Mouse (Mus musculus) retina, postnatal 1 day (tissue): ENCODE measurements at regions not wholly inside any gene's neighbourhood (a gene's known extent, or its start where the extent isn't known, plus 50 kb on each side); places are given as distances from the start of the nearest gene placed in this dataset.
"Not testable (repeated sequence)": the region's sequence is repeated elsewhere in the genome, so short reads cannot be mapped to it uniquely, and the experiment has no call there.

Experiments
- DNase-seq: peaks from one replicate; pipeline ENCODE4 v3.0.0-alpha.2; 2012

DNA sequence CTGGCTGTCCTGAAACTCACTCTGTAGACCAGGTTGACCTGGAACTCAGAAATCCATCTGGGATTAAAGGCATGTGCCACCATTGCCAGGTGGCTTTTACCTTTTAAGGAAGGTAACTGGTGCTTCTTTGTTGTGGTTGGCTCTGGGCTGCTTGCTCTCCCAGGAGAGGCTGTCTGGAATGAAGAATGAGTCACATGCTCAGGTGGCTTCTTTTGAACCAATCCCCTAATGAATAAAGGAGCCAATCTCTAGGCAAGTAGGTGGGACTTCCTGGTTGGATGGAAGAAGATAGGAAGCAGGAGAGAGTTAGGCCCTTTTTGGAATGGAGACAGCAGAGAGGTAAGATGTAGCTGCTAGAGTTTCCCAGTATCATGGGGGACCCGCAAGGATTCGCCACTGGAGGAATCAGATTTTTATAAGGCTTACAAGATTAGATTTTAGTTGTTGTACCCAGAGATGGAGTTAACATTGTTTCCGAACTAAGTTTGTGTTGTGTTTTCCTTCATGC lies 241.6 kb downstream of the Enc1 start:
- no peak for DNase-seq

DNA sequence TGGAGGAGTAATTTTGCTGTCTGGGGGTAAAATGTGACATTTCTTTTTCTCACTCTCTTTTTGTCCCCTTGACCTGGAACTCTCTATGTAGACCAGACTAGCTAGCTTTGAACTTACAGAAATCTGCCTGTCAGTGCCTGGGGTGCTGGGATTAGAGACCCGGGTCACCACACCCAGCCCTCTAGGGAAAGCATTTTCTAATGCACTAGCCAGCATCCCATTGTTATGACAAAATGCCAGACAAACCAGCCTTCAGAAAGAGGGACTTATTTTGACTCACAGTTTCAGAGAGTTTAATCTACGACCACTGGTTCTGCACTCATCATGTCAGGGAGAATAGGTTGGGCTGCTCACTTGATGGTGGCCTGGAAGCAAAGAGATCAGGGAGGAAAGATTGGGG lies 240.4 kb downstream of the Enc1 start:
- DNase-seq, result no peak

DNA sequence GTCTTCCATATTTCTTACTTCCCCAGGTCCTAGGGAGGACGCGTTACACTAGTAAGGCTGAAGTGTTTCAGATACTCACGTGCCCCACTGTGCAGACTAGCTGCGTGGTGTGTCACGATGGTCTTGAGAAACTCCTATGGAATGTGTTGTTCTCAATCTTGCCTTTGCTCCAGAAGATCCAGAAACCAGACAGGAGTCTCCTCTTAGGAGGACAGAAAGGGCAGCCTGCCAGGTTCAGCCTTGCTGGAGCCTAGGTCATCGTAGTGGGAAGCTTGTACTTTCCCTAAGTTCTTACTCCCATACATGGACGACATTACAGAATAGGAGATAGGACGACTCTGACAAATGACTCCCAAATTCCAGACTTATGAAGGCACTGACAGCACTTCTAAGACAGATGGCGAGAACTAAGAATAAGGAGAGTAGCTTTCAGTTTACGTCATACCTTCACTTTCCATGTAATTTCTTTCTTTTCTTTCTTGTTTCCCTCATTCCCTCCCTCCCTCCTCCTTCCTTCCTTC lies 238.2 kb downstream of the Enc1 start:
- no peak for DNase-seq

DNA sequence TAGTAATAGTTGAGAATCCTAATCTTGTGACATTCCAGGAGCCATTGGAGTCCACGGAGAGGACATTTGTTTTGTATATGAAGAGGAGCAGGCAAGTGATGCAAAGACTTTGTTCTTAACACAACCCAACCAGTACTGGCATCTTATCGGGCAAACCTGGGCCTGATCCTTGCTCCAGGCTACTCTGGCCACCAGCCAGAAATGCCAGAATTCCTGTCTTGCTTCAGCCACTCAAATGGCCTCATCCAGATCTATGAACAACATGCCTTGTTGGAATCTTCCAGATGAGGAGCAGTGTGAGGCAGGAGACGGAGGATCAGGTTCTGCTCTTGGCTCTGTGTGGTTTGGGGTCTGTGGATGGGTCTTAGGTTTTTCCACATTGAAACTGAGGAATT lies 233.1 kb downstream of the Enc1 start:
- DNase-seq, result no peak

DNA sequence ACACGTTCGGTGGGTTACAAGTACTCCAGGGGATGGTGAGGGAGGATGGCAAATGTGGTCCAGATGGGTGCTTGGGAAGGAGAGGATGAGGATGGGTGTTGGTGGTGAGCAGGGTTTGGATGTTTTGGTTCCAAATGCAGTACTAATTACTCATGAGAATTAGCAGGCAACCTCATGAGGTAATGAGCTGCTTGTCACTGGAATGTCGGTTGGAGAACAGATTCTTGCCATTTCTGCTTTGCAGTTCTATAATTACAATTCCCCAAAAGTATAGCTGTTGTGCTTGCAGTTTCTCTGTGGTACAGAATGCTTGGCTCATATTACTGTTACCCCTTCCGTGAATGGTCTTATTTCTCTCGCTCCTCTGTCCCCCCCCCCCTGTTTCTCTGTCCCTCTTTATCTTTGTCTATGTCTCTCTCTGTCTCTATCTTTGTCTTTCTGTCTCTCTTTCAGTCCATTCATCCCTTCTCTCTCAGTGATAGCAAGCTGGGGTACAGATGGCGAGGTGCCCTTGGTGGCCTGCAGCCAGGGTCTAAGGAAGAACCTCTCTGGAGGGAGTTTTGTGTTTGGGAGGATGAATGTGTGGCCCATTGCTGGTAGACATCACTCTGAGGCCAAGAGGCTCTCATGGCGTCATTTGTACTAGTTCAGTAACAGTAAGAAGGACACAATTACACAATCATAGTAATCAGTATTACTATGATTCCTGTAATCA lies 232.5 kb downstream of the Enc1 start:
- no peak for DNase-seq

DNA sequence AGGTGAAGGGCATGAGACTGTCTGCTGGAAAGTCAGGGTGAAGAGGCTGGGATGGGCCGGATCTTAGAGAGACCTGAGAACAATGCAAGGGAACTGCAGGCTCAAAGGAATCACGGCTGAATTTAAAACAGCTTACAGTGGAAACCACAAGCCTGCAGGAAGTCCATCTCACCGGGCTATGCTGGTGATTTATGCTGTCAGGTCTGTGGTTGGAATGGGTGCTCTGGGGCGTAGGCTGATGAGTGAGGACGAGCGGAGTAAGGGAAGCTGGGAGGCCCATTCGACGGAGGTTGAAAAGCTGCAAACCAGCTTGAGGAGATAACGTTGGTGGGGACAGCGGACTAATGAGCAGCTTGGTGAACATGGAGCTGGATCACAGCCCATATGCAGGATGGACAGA lies 229.1 kb downstream of the Enc1 start:
- peak; percentile 36 for DNase-seq

DNA sequence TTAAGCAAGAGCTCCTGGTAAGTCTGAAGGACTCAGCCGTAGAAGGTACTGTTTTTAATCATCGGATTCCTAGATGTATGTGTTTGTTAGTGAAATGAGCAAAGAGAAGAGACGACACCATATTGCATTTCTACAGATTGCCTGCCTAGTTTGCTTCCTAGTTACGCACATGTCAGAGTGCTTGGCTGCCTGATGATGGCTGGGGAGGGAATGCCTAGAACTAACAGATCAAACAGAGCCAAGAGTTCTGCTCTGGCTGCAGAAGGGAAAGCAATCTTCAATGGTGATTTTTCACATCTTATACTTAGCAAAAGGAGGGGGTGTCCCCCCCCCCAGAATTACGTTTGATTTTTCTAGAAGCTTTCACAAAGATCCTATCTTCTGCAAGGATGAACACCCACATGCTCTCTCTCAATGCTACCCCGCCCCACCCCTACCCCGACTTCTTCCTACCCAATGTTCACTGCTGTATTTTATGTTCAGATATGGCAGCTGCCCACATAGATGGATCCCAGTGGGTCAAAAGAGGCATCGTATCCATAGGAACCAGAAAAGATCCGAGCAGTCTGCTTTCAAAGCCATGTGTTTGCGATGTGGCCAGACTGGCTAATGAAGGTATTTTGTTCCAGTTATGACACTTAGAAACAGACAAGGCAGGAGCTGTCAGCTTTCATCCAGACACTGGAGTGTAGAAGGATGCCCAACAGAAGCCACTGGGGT lies 228.1 kb downstream of the Enc1 start:
- peak; percentile 39 for DNase-seq

DNA sequence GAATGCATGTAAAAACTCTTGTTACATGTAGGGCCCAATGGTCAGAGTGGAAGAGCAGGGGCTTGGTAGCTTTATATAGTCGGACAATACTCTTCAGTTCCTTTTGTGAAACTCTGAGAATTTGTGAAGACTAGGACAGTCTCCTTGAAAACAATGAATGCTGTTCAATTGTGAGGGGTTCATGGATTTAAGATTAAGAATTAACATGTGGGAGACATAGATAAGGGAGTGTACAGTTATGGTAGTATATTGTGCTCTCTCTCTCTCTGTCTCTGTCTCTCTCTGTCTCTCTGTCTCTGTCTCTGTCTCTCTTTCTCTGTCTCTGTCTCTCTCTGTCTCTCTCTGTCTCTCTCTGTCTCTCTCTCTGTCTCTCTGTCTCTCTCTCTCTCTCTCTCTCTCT lies 225.7 kb downstream of the Enc1 start:
- DNase-seq, result not testable (repeated sequence)

DNA sequence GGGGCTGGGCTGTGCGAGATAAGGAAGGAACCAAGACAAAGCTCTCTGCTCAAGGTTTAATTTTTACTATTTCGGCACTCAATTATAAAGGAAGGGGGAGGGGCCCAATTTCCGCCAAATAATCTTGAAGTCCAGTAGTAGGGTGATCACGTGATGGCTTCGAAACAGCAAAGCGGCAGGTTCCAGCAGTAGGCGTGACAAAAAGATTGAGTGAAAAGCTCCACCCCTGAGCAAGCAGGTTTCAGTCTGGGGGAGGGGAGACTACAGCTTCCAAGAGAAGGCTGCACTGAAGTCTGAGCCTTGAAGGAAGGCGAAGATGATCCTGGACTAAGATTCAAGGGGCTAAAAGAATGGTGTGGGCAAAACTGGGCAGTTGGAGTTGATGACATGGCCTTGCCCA lies 222.9 kb downstream of the Enc1 start:
- no peak for DNase-seq

DNA sequence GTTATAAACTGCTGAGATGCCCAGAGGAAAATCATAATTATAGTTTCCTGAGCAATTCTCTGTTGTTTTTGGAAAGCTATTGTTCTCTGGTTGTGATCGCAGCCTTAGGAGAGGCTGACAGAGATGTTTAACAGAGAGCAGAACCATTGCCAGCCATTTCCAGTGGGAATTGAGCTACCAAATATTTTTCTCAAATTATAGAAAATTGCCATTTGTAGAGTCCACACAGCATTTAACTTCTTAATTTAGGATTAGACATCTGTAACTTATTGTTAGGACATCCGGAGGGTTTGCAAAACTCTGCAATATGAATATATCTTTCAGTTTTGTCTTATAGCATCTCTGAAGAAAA lies 222.0 kb downstream of the Enc1 start:
- DNase-seq, result no peak

DNA sequence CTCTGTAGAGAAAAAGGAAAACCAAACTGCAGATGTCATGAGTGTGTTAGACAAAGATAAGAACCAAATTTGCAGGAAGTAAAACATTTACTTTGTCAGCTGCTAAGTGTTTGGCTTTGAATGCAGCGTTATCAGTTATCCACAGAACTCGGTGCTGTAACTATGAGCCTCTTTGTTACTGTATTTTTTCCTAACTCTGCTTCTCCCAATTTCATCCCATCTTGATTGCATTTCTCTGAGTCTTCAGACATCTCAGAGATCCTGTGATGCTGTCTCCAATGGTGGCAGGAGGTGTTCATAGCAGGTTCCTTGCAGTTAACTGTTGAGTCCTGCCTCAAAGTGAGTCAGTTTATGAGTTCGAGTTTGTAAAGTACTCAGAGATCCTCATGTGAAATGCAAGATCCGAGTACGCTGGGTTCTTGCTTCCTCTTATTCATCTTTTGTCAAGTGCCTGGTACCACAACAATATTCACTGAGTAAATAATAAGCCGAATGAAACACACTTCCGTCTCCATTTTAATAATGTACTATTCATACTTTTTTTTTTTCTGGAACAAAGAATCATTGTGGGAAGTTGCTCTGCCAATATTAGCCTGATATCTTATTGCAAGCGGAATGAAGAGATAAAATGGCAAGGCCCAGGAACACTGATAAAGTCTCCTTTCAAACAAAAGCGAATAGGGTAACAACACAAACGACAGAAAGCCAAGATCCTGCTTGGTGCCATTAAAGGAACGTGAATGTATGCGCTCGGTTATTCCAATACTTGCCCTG lies 221.4 kb downstream of the Enc1 start:
- DNase-seq, result no peak

DNA sequence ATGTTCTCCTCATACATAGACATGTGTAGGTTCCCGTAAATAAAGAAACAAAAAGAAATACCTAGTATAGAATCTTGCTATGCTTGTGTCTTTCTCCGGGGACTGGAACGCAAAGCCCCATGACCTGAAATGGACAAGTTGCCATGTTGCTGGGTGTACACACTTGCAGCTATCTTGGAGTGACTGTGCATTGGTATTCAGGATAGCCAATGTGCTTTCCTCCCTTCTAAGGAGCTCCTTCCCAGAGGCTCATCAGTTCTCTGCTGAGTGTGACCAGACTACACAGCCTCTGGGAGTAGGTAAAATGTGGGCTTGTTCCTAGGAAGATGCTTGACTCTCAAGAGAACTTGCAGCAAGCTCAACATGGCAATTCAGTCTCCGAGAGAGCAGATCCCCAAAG lies 220.3 kb downstream of the Enc1 start:
- DNase-seq, result no peak

DNA sequence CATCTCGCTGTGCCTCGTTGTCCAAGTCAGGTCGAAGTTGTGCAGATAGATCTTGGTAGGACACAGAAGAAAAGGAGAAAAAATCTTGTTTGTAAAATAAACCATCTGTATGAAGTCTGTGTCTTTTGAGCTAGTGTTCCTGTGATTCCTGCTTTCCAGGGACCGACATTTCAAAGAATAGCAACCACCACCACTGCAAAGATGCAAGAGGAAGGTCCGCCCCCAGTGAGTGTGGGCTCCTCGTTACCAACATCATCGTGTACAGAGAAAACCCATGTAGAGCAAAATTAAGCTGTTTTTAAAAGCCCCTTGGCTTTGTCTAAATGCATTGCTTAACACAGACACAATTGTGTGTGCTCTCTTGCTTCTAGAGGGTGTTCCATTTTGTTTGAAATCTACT lies 218.2 kb downstream of the Enc1 start:
- no peak for DNase-seq

DNA sequence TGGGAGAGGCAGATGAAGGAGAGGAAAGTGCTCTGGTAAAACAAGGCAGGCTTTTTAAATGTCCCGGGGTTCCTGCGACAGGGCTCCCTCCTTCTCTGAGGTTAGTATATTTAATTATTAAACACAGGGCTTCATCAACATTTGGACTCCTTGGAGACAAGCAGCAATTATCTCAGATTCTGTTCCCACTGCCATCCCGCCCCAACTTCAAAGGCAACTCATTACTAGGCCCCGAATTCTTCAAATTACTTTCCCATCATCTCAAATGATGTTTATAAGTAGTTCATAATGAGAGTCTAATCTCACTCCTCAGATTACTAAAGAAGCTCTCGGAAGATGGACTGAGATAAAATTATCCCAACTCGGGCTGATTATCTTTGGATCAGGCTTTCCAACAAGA lies 215.1 kb downstream of the Enc1 start:
- peak; percentile 67 for DNase-seq

DNA sequence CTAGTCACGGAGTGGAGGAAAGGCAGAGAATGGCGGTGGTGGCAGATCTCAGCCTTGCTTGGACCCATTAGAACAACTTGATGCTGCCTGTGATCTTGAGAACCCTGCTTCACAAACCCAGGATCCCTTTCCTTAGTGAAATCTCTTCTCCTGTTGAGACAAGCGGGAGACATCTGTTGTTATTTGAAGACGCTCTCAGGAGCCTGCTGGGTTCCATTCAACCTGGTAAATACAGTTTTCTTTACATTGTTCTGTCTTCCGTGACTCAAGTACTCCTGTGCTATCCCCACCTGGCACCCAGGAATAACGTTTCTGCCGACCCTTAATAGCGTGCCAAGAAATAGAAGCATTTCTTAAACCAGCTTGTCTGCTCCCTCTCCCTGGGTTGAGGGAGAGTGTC lies 213.8 kb downstream of the Enc1 start:
- no peak for DNase-seq

DNA sequence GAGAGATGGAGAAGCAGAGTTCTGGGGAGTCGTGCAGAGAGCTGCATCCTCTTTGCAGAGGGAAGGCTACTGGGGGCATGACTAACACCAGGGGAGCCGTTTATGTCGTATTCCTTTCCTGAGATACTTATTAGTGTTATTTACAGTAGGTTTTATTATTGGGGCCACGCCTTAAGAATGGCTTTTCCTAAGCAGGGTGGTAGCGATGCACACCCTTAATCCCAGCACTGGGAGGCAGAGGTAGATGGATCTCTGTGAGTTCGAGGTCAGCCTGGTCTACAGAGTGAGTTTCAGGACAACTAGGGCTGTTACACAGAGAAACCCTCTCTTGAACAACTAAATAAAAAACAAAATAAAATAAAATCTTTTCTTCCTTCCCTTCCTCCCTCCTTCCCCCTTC lies 212.6 kb downstream of the Enc1 start:
- DNase-seq, result no peak

DNA sequence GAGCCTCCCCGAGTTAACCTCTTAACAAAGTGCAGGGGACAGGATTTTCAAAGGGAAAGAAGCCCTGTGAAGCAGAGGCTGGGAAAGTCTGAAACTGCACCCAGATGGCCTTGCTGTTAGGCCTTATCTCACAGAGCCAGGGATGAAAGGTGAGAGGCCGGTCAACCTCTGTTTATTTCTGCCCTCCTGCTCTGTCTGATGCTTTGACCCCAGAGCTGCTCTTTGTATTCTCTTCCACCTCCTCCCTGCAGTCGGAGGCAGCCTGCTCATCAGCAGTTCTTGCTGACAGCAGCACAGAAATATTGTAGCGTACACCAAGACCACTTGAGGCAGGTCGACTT lies 212.2 kb downstream of the Enc1 start:
- DNase-seq, result no peak

DNA sequence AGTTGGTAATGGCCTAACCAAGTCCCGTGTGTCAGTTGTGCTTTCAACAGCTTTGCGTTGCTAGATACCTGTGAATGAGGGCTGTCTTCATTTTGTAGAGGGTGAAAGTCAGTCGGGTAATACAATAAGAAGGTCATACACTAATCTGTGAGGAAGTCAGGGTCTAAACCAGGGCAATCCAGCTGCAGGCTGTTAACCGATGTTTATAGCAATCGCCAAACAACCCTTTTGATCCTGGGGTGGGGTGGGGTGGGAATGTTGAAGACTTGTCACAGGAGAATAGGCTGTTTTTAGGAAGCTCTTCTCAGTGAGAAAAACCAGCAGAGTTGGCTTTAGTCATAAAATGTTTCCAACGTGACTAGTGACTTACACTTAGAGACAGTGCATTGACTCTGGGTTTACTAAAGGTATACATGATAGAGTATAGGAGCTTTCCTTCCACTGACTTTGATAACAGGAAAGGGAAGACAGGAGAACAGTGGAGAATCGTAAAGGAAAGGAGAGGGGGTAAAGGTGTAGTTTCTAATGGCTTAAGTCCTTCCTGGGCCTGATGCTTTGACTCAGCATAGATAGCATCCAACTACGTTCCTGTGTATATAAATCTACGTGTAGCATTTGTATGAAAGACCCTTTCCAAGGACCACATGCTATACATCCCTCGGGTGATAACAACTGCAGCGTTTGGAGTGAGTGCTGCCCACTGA lies 211.6 kb downstream of the Enc1 start:
- no peak for DNase-seq

DNA sequence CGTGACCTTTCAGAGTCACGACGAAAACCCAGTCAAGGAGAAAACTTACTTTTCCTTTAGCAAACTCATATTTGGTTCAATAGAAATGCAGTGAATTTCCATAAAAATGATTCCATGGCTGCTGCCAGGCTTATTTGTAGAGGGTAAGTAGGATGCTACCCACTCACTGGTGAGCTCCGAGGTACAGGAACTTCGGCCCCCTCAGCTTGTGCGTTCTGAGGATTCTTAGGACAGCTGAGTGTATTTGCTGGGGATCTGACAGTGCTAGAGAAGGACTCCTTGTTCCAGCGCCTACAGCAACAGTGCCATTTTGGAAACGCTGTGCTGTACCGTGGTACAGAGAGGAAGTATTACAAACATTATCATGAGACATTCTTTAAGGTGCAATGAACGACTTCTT lies 210.4 kb downstream of the Enc1 start:
- DNase-seq, result no peak

DNA sequence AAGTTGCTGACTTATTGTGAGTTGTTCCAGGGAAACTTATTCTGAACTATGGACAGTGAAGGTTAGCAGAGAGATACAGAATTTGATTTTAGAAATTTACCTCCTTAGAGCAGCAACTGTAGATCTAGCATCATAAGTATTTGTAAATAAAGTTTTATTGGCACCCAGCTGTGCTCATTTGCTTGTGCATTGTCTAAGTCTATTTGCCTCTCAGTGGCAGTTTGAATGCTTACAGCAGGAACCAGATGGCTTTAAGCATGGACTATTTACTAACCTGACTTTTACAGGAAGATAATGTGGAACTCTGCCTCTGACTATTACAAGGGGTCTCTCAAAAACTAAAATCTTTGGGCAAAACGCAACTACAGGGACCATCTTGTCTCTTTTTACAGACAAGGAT lies 207.2 kb downstream of the Enc1 start:
- DNase-seq, result no peak

DNA sequence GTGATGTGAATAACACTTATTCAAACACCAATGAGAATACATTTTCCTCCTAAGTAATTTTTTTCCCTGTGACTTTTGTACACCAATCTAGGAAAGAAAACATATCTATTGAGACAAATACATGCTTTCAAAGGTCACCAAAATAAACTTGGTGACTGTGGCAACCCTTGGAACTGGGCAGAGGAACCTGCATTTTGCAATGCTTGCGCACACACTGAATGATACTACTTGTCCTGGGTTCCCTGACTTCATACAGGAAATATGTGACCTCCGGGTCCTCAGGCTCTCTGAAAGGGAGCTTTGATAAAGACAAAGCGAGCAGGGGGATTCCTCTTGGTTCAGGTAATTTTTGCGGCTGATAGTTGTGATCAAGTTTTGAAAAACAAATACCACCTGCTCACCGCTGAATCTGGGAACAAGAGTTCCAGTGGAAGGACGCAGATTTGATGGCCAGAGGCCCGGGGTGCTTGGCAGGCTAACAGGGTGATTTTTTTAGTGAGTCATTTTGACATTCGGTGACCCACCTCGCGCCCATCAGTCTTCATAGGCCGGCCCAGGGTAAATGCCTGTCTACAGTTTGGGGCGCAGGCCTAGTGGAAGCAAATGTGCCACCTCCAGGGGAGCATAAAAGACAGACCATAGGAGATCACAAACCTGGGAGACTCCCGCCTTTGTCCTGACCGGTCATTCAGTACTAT lies 203.0 kb downstream of the Enc1 start:
- DNase-seq, result no peak

DNA sequence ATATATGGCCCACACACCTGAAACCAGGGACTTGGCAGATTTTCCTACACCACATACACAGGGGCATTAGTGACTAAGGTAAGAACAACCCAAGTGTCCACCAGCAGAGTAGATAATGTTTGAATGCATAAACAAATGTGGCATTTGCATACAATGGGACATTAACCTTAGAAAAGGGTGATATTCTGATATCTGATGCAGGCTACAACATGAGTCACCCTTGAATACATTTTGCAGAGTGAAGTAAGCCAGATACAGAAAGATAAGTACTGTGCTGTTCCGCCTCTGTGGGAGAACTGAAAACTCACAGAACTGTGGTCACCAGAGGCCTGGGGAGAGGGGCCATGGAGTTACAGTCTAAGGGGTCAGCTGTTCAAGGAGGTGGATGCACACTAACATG lies 201.9 kb downstream of the Enc1 start:
- no peak for DNase-seq

DNA sequence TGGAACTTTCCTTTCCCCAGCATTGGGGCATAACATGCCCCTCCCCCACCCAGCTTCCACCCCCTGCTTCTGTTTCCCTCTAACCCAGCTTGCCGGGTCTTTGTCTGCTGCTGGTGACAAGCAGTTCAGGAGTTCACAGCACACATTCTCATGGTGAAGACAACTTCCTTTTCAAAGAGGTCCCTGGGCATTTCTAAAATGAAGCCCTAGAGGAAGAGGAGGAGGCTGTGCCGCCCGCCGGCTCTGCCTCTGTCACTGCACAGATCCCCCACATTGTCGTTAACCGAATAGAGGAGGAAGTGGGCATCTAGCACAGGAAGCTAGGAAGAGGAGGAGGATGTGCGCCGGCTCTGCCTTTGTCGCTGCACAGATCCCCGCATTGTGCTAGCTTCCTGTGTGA lies 201.4 kb downstream of the Enc1 start:
- peak; percentile 50 for DNase-seq
